Mouse (Mus musculus): Measurements from ENCODE around the gene Alpk3.

GRCm38 (mm10) chr7:81105525-81105924 is 48.1 kb downstream of the Alpk3 start:
- TF ChIP-seq ETS1 (IDR thresholded peaks at IDR 0.05; ENCODE audit: low read depth, low read length) (no peak), CTCF (IDR thresholded peaks at IDR 0.05 in 2 of 3, conservative IDR thresholded peaks at IDR 0.05 in 1 of 3; ENCODE audit: control insufficient read depth in 1 of 3, insufficient read depth in 1 of 3, low read depth in 2 of 3, low read length in 3 of 3, poor library complexity in 1 of 3, severe bottlenecking in 1 of 3) (no peak), POLR2A (IDR thresholded peaks at IDR 0.05; ENCODE audit: control insufficient read depth in 1 of 2, insufficient read depth in 1 of 2, low read depth in 1 of 2, low read length in 2 of 2, poor library complexity in 1 of 2) (no peak), ZC3H11A (IDR thresholded peaks at IDR 0.05; ENCODE audit: low read depth, low read length) (no peak), POLR2AphosphoS5 (IDR thresholded peaks at IDR 0.05; ENCODE audit: borderline replicate concordance, low read depth, low read length) (no peak), GATA1 (IDR thresholded peaks at IDR 0.05; ENCODE audit: low read depth, low read length) (no peak), TBP (IDR thresholded peaks at IDR 0.05; ENCODE audit: low read depth, low read length) (no peak), MAFK (IDR thresholded peaks at IDR 0.05; ENCODE audit: borderline replicate concordance, low read depth, low read length) (no peak), MXI1 (IDR thresholded peaks at IDR 0.05; ENCODE audit: low read depth, low read length) (no peak), POLR2AphosphoS2 (IDR thresholded peaks at IDR 0.05; ENCODE audit: low read length) (no peak)

All from MEL (cell line).